Mouse (Mus musculus) inflammation-experienced regulatory T-cells, adult 6 months (primary cell): ENCODE measurements around the gene Srsf9. TPM values are rescaled to one million over a fixed set of nuclear protein-coding genes. Genes with fewer than 3 reads are reported as not detected.
"Not testable (repeated sequence)": the region's sequence is repeated elsewhere in the genome, so short reads cannot be mapped to it uniquely, and the experiment has no call there.

Experiments
- ATAC-seq: one replicate; pipeline ENCODE4 v1.8.0; 2017
- polyA plus RNA-seq, 3 experiments: library from polyadenylated mRNA; unstranded; fragments of 100-300 nt; shearing (Covaris generic); gene quantifications; one replicate each; pipeline ENCODE4 v1.2.1; 2017

Srsf9 gene
- polyA plus RNA-seq, 3 experiments from 2014 or later, result 15.7 to 26.8 (median 26.5) TPM

GRCm38 (mm10) chr5:115374204-115374820 is 47.3 kb downstream of the Srsf9 start:
- no peak for ATAC-seq

GRCm38 (mm10) chr5:115375436-115375835 is 48.5 kb downstream of the Srsf9 start:
- no peak for ATAC-seq

DNA sequence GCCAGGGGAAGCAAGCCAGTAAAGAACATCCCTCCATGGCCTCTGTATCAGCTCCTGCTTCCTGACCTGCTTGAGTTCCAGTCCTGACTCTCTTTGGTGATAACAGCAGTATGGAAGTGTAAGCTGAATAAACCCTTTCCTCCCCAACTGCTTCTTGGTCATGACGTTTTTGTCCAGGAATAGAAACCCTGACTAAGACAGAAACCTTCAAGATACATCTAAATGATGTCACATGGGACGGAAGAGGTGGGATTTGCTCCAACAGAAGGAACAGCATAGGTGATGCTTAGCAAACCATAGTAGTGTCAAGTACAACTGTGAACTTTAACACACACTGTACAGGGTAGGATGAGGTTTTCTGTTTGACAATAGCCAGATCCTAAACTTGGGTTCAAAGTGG is 51.9 kb downstream of the Srsf9 start:
- ATAC-seq, result not testable (repeated sequence)

Other genes with a start within 250 kb of the Srsf9 start
- gene Gm10401, start 228.9 kb upstream of the Srsf9 start, polyA plus RNA-seq, result 10 to 100 TPM; 14.8 to 23.2 (median 18.5) TPM
- gene Acads, start 207.8 kb upstream of the Srsf9 start, polyA plus RNA-seq, result 10 to 100 TPM; 11.3 to 20.2 (median 18.8) TPM
- gene Unc119b, start 192.2 kb upstream of the Srsf9 start, polyA plus RNA-seq, result 10 to 100 TPM; 15.9 to 27.8 (median 21.3) TPM
- 10 to 100 TPM; 25.5 to 32.7 (median 30.3) TPM for gene Mlec, start 169.0 kb upstream of the Srsf9 start, polyA plus RNA-seq
- gene Cabp1, start 132.8 kb upstream of the Srsf9 start, polyA plus RNA-seq, result not detected
- 100 to 1,000 TPM; 116 to 141 (median 122) TPM for gene Pop5, start 91.3 kb upstream of the Srsf9 start, polyA plus RNA-seq
- 10 to 100 TPM; 29.8 to 37.7 (median 35.6) TPM for gene Rnf10, start 54.3 kb upstream of the Srsf9 start, polyA plus RNA-seq
- 10 to 100 TPM; 26.0 to 35.4 (median 31.6) TPM for gene Coq5, start 47.5 kb upstream of the Srsf9 start, polyA plus RNA-seq
- gene Dynll1, start 26.2 kb upstream of the Srsf9 start, polyA plus RNA-seq, result 100 to 1,000 TPM; 360 to 571 (median 381) TPM
- gene Gatc, start 14.0 kb downstream of the Srsf9 start, polyA plus RNA-seq, result 10 to 100 TPM; 10.7 to 12.5 (median 11.3) TPM
- gene Triap1, start 14.0 kb downstream of the Srsf9 start, polyA plus RNA-seq, result 10 to 100 TPM; 40.3 to 56.5 (median 51.5) TPM
- 100 to 1,000 TPM; 550 to 644 (median 560) TPM for gene Cox6a1, start 21.8 kb downstream of the Srsf9 start, polyA plus RNA-seq
- gene Msi1, start 102.4 kb downstream of the Srsf9 start, polyA plus RNA-seq, result not detected
- not detected for gene Pla2g1b, start 139.1 kb downstream of the Srsf9 start, polyA plus RNA-seq
- 10 to 100 TPM; 12.0 to 18.5 (median 14.8) TPM for gene Sirt4, start 157.5 kb downstream of the Srsf9 start, polyA plus RNA-seq
- 10 to 100 TPM; 13.7 to 22.1 (median 16.7) TPM for gene Pxn, start 179.5 kb downstream of the Srsf9 start, polyA plus RNA-seq
- gene Rplp0, start 232.3 kb downstream of the Srsf9 start, polyA plus RNA-seq, result 1,000 to 10,000 TPM; 3,093 to 3,894 (median 3,885) TPM
- gene Gcn1l1, start 238.1 kb downstream of the Srsf9 start, polyA plus RNA-seq, result 10 to 100 TPM; 24.7 to 36.4 (median 28.6) TPM